13 mouse cellular contexts compared by ENCODE assay signal in genomic region chr11:52924196-52924595, GRCm38 (mm10).
"Had no signal": no experiment of that assay in that cellular context is flagged by ENCODE, and none has a peak within 500 bp of the region (broad histone marks: within the 10 kb centered on the region; RNA-seq: fewer than 3 reads in every experiment).

No protein-coding gene starts in this region.

- H3K36me3 ChIP-seq: liver, embryonic 15.5 days; midbrain, embryonic 15.5 days; neural tube, embryonic 13.5 days; stomach, embryonic 15.5 days had no signal

- H3K27ac ChIP-seq: liver, embryonic 15.5 days; macrophage; midbrain, embryonic 15.5 days; neural tube, embryonic 13.5 days; stomach, embryonic 15.5 days had no signal

- H3K4me1 ChIP-seq: liver, embryonic 15.5 days; megakaryocyte, embryonic 14.5 days had no signal

- H3K4me3 ChIP-seq: liver, embryonic 15.5 days; megakaryocyte, embryonic 14.5 days; midbrain, embryonic 15.5 days; neural tube, embryonic 13.5 days; stomach, embryonic 15.5 days had no signal

- DNase-seq: kidney, adult 11 months; kidney, postnatal 10 days; kidney, postnatal 4 days; lung, adult 2 months; lung, postnatal 10 days; right cerebral cortex, postnatal 14 days; thymus, postnatal 4 days had no signal

- H3K27me3 ChIP-seq: liver, embryonic 15.5 days; megakaryocyte, embryonic 14.5 days; midbrain, embryonic 15.5 days; neural tube, embryonic 13.5 days; stomach, embryonic 15.5 days had no signal
